Mouse (Mus musculus) MEL (cell line): ENCODE measurements around the gene Tkfc. TPM values are rescaled to one million over a fixed set of nuclear protein-coding genes. Genes with fewer than 3 reads are reported as not detected.

Experiments used
- DNase-seq: peaks from one replicate; pipeline ENCODE4 v3.0.0; 2011; ENCODE audit warnings: low read depth, low spot score
- H3K27ac ChIP-seq: 2 replicates; pipeline ENCODE4 v1.5.1; 2012; ENCODE audit warnings: low read depth, mild to moderate bottlenecking, control low read depth, low read length, moderate library complexity; ENCODE audit not compliant: control insufficient read depth
- H3K27me3 ChIP-seq, 2 experiments: fragments of 150-350 bp in 1 of 2; sonication (generic) in 1 of 2; 2 replicates each; pipeline ENCODE4 v1.6.1; 2012; ENCODE audit warnings: low read length in 2 of 2, mild to moderate bottlenecking in 2 of 2, improper control_type of control experiment in 1 of 2, moderate library complexity in 1 of 2; ENCODE audit not compliant: insufficient read depth in 2 of 2, control insufficient read depth in 1 of 2
- H3K36me3 ChIP-seq, 2 experiments: 2 replicates each; pipeline ENCODE4 v1.6.1; 2012 to 2014; ENCODE audit warnings: low read length in 2 of 2, improper control_type of control experiment in 1 of 2, inconsistent platforms in 1 of 2, mild to moderate bottlenecking in 1 of 2; ENCODE audit not compliant: insufficient read depth in 2 of 2, control insufficient read depth in 1 of 2
- H3K4me1 ChIP-seq, 2 experiments: fragments of 150-350 bp in 1 of 2; sonication (generic) in 1 of 2; 2 replicates each; pipeline ENCODE4 v1.6.1; 2012; ENCODE audit warnings: low read length in 2 of 2, improper control_type of control experiment in 1 of 2, mild to moderate bottlenecking in 1 of 2; ENCODE audit not compliant: insufficient read depth in 2 of 2, control insufficient read depth in 1 of 2
- H3K4me3 ChIP-seq, 2 experiments: fragments of 150-350 bp in 1 of 2; sonication (generic) in 1 of 2; 2 replicates each; pipeline ENCODE4 v1.5.1; 2012; ENCODE audit warnings: low read depth in 2 of 2, low read length in 2 of 2, mild to moderate bottlenecking in 2 of 2, moderate library complexity in 2 of 2, control low read depth in 1 of 2, improper control_type of control experiment in 1 of 2; ENCODE audit not compliant: control insufficient read depth in 1 of 2, insufficient read depth in 1 of 2
- H3K79me2 ChIP-seq: 2 replicates; pipeline ENCODE4 v1.6.1; 2012; ENCODE audit warnings: mild to moderate bottlenecking, low read length, moderate library complexity; ENCODE audit not compliant: control insufficient read depth, poor library complexity, insufficient read depth
- H3K9ac ChIP-seq: 2 replicates; pipeline ENCODE4 v1.6.1; 2012; ENCODE audit warnings: low read depth, mild to moderate bottlenecking, control low read depth, low read length, moderate library complexity; ENCODE audit not compliant: control insufficient read depth, poor library complexity, severe bottlenecking
- H3K9me3 ChIP-seq: fragments of 150-350 bp; sonication (generic); replicated peaks from 2 replicates; pipeline ENCODE4 v1.6.1; 2012; ENCODE audit warnings: mild to moderate bottlenecking, low read length, improper control_type of control experiment, moderate library complexity; ENCODE audit not compliant: insufficient read depth
- BHLHE40 ChIP-seq: IDR thresholded peaks from 2 replicates; pipeline ENCODE4 v1.6.1; 2012; ENCODE audit warnings: low read depth, mild to moderate bottlenecking, inconsistent platforms, low read length, improper control_type of control experiment, borderline replicate concordance
- CHD1 ChIP-seq: IDR thresholded peaks from 2 replicates; pipeline ENCODE4 v1.6.1; 2012; ENCODE audit warnings: low read depth, mild to moderate bottlenecking, inconsistent platforms, low read length, improper control_type of control experiment
- CHD2 ChIP-seq: IDR thresholded peaks from 2 replicates; pipeline ENCODE4 v1.6.1; 2011; ENCODE audit warnings: low read length, improper control_type of control experiment
- CTCF ChIP-seq, 3 experiments: IDR thresholded peaks in 2 of 3; conservative IDR thresholded peaks in 1 of 3; 2 replicates each; pipeline ENCODE4 v1.5.1; 2011 to 2012; ENCODE audit warnings: low read length in 3 of 3, low read depth in 2 of 3, mild to moderate bottlenecking in 2 of 3, improper control_type of control experiment in 1 of 3, inconsistent platforms in 1 of 3, mixed read lengths in 1 of 3, moderate library complexity in 1 of 3; ENCODE audit not compliant: control insufficient read depth in 1 of 3, insufficient read depth in 1 of 3, poor library complexity in 1 of 3, severe bottlenecking in 1 of 3
- ELF1 ChIP-seq: IDR thresholded peaks from 2 replicates; pipeline ENCODE4 v1.6.1; 2014; ENCODE audit warnings: low read depth, mild to moderate bottlenecking, inconsistent platforms, low read length, improper control_type of control experiment, moderate library complexity
- ETS1 ChIP-seq: IDR thresholded peaks from 2 replicates; pipeline ENCODE4 v1.6.1; 2012; ENCODE audit warnings: low read depth, mild to moderate bottlenecking, inconsistent platforms, low read length, improper control_type of control experiment, moderate library complexity
- GATA1 ChIP-seq: IDR thresholded peaks from 2 replicates; pipeline ENCODE4 v1.6.1; 2011; ENCODE audit warnings: low read depth, low read length, improper control_type of control experiment
- JUND ChIP-seq: IDR thresholded peaks from 2 replicates; pipeline ENCODE4 v1.6.1; 2011; ENCODE audit warnings: low read depth, mild to moderate bottlenecking, improper control_type of control experiment, low read length
- KAT2A ChIP-seq: conservative IDR thresholded peaks from 2 replicates; pipeline ENCODE4 v1.6.1; 2012; ENCODE audit warnings: low read depth, low read length, improper control_type of control experiment, inconsistent platforms
- MAFK ChIP-seq: IDR thresholded peaks from 2 replicates; pipeline ENCODE4 v1.6.1; 2011; ENCODE audit warnings: low read depth, mild to moderate bottlenecking, low read length, improper control_type of control experiment, borderline replicate concordance
- MAX ChIP-seq: IDR thresholded peaks from 2 replicates; pipeline ENCODE4 v1.6.1; 2011; ENCODE audit warnings: low read length, improper control_type of control experiment
- MAZ ChIP-seq: IDR thresholded peaks from 2 replicates; pipeline ENCODE4 v1.6.1; 2012; ENCODE audit warnings: low read depth, mild to moderate bottlenecking, inconsistent platforms, low read length, improper control_type of control experiment
- MEF2A ChIP-seq: IDR thresholded peaks from 2 replicates; pipeline ENCODE4 v1.6.1; 2014; ENCODE audit warnings: low read depth, mild to moderate bottlenecking, inconsistent platforms, low read length, improper control_type of control experiment; ENCODE audit not compliant: poor library complexity, insufficient replicate concordance, severe bottlenecking; ENCODE audit errors: extremely low read depth
- MYC ChIP-seq: IDR thresholded peaks from 2 replicates; pipeline ENCODE4 v1.6.1; 2011; ENCODE audit warnings: low read depth, mild to moderate bottlenecking, low read length, improper control_type of control experiment, moderate library complexity
- NELFE ChIP-seq: IDR thresholded peaks from 2 replicates; pipeline ENCODE4 v1.6.1; 2011; ENCODE audit warnings: low read depth, low read length, improper control_type of control experiment
- NRF1 ChIP-seq: IDR thresholded peaks from 2 replicates; pipeline ENCODE4 v1.6.1; 2014; ENCODE audit warnings: low read depth, mild to moderate bottlenecking, inconsistent platforms, low read length, improper control_type of control experiment, moderate library complexity; ENCODE audit not compliant: poor library complexity, insufficient read depth, severe bottlenecking
- POLR2A ChIP-seq, 2 experiments: IDR thresholded peaks; 2 replicates each; pipeline ENCODE4 v1.6.1; 2011 to 2012; ENCODE audit warnings: low read length in 2 of 2, mild to moderate bottlenecking in 2 of 2, control low read depth in 1 of 2, improper control_type of control experiment in 1 of 2, low read depth in 1 of 2, moderate library complexity in 1 of 2; ENCODE audit not compliant: control insufficient read depth in 1 of 2, insufficient read depth in 1 of 2, poor library complexity in 1 of 2
- POLR2AphosphoS2 ChIP-seq: IDR thresholded peaks from 2 replicates; pipeline ENCODE4 v1.6.1; 2011; ENCODE audit warnings: low read length, improper control_type of control experiment
- POLR2AphosphoS5 ChIP-seq: IDR thresholded peaks from 2 replicates; pipeline ENCODE4 v1.6.1; 2012; ENCODE audit warnings: low read depth, borderline replicate concordance, mild to moderate bottlenecking, inconsistent platforms, low read length, moderate library complexity, mixed read lengths
- RAD21 ChIP-seq: IDR thresholded peaks from 2 replicates; pipeline ENCODE4 v1.6.1; 2011; ENCODE audit warnings: mild to moderate bottlenecking, low read depth, low read length, improper control_type of control experiment
- RCOR1 ChIP-seq: IDR thresholded peaks from 2 replicates; pipeline ENCODE4 v1.6.1; 2012; ENCODE audit warnings: low read depth, mild to moderate bottlenecking, inconsistent platforms, low read length, improper control_type of control experiment
- SMC3 ChIP-seq: IDR thresholded peaks from 2 replicates; pipeline ENCODE4 v1.6.1; 2011; ENCODE audit warnings: low read depth, low read length, improper control_type of control experiment
- TAL1 ChIP-seq: IDR thresholded peaks from 2 replicates; pipeline ENCODE4 v1.6.1; 2012; ENCODE audit warnings: mild to moderate bottlenecking, inconsistent platforms, low read length, moderate library complexity, mixed read lengths
- TBP ChIP-seq: IDR thresholded peaks from 2 replicates; pipeline ENCODE4 v1.8.0; 2011; ENCODE audit warnings: low read depth, low read length, improper control_type of control experiment
- TCF12 ChIP-seq: IDR thresholded peaks from 2 replicates; pipeline ENCODE4 v1.6.1; 2014; ENCODE audit warnings: low read depth, mild to moderate bottlenecking, inconsistent platforms, low read length, improper control_type of control experiment, moderate library complexity
- UBTF ChIP-seq: IDR thresholded peaks from 2 replicates; pipeline ENCODE4 v1.6.1; 2012; ENCODE audit warnings: low read depth, mild to moderate bottlenecking, inconsistent platforms, low read length, improper control_type of control experiment, moderate library complexity, borderline replicate concordance; ENCODE audit not compliant: insufficient read depth
- USF1 ChIP-seq: IDR thresholded peaks from 2 replicates; pipeline ENCODE4 v1.6.1; 2014; ENCODE audit warnings: low read depth, mild to moderate bottlenecking, inconsistent platforms, low read length, improper control_type of control experiment, moderate library complexity
- USF2 ChIP-seq, 2 experiments: IDR thresholded peaks; 2 replicates each; pipeline ENCODE4 v1.6.1; 2011 to 2012; ENCODE audit warnings: improper control_type of control experiment in 2 of 2, low read length in 2 of 2, borderline replicate concordance in 1 of 2, inconsistent platforms in 1 of 2, low read depth in 1 of 2, mild to moderate bottlenecking in 1 of 2; ENCODE audit not compliant: insufficient read depth in 1 of 2
- ZC3H11A ChIP-seq: IDR thresholded peaks from 2 replicates; pipeline ENCODE4 v1.6.1; 2012; ENCODE audit warnings: low read depth, mild to moderate bottlenecking, inconsistent platforms, low read length, improper control_type of control experiment
- ZMIZ1 ChIP-seq: IDR thresholded peaks from 2 replicates; pipeline ENCODE4 v1.6.1; 2012; ENCODE audit warnings: low read depth, mild to moderate bottlenecking, inconsistent platforms, low read length, improper control_type of control experiment, moderate library complexity
- polyA plus RNA-seq, 2 experiments: library from polyadenylated mRNA; stranded (reverse) in 1 of 2; unstranded in 1 of 2; fragments of >175 nt in 1 of 2; fragments of >200 nt in 1 of 2; gene quantifications; 2 replicates each; pipeline versions ENCODE4 v1.2.1 to v1.2.4; 2012; ENCODE audit warnings: low replicate concordance in 2 of 2, low read depth in 1 of 2; ENCODE audit not compliant: insufficient read length in 2 of 2, insufficient read depth in 1 of 2, missing spikeins in 1 of 2
- total RNA-seq: library from RNA; depleted of rRNA; stranded (reverse); fragments of 300-350 nt; gene quantifications from 2 replicates; pipeline ENCODE4 v1.2.3, GENCODE M21; 2012

Gene Tkfc
- total and polyA plus RNA-seq, 3 experiments, result 3.6 to 12.8 TPM; not detected in 1

DNA sequence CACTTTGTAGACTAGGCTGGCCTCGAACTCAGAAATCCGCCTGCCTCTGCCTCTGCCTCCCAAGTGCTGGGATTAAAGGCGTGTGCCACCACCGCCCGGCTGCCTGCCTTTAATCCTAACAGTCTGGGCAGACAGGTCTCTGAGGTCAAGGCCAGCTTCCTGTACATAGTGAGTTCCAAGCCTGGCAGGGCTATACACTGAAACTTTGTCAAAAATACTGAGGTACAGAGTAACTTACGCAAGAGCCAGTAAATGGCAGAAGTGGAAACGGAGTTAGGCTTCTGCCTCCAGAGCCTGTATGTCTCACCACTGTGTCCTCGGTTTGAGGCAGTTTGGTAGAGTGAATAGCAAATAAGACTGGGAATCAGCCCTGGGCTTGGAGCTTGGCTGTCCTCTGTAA, 18.2 kb downstream of the Tkfc start:
- H3K9ac ChIP-seq, result no peak overlapping the region
- TF ChIP-seq NELFE, result no peak
- no peak for TF ChIP-seq UBTF
- TF ChIP-seq CHD2, result no peak
- no peak for TF ChIP-seq TCF12
- TF ChIP-seq KAT2A, result no peak
- no peak for TF ChIP-seq POLR2A (IDR thresholded peaks at IDR 0.05; ENCODE audit: control insufficient read depth in 1 of 2, insufficient read depth in 1 of 2, low read depth in 1 of 2, low read length in 2 of 2, poor library complexity in 1 of 2)
- no peak for TF ChIP-seq ELF1
- no peak for TF ChIP-seq MAZ
- no peak for TF ChIP-seq POLR2AphosphoS2
- TF ChIP-seq RCOR1, result no peak
- TF ChIP-seq MEF2A, result no peak
- no peak for TF ChIP-seq TAL1
- TF ChIP-seq USF2 (IDR thresholded peaks at IDR 0.05; ENCODE audit: borderline replicate concordance in 1 of 2, insufficient read depth in 1 of 2, low read depth in 1 of 2, low read length in 2 of 2), result no peak
- no peak for TF ChIP-seq ZMIZ1
- TF ChIP-seq POLR2AphosphoS5, result no peak
- no peak for TF ChIP-seq BHLHE40
- TF ChIP-seq RAD21, result no peak
- no peak for TF ChIP-seq MYC
- TF ChIP-seq GATA1, result no peak
- no peak for TF ChIP-seq ETS1
- H3K4me3 ChIP-seq, result no peak overlapping the region
- peaks cover 3 to 8% of the 10 kb centered on the region in 2 experiments; a peak in 2 of 4 replicates for H3K4me1 ChIP-seq
- H3K36me3 ChIP-seq, result peaks cover 0 to 5% of the 10 kb centered on the region in 2 experiments; a peak in 1 of 4 replicates
- H3K27me3 ChIP-seq, result no peaks in the 10 kb centered on the region
- DNase-seq, result no peak
- no peaks in the 10 kb centered on the region for H3K9me3 ChIP-seq
- no peak overlapping the region for H3K27ac ChIP-seq
- no peaks in the 10 kb centered on the region for H3K79me2 ChIP-seq

DNA sequence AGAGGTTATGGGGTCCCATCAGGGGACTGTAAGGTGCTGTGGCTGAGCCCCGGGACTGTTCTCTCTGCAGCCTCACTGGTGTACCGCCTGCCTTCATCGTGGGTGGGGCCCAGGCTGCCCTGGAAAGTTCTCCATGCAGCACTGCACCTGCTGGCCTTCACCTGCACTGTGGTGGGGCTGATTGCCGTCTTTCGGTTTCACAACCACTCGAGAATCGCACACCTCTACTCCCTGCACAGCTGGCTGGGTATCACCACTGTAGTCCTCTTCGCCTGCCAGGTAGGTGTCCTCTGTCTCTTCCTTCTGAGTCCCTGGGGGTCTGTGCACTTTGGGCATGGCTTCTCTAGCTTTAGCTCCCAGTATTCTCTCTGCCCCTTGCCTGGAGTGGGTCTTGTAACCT, 20.3 kb downstream of the Tkfc start:
- Histone ChIP-seq H3K9ac (no peak overlapping the region), H3K27me3 (no peaks in the 10 kb centered on the region), H3K27ac (no peak overlapping the region), H3K9me3 (no peaks in the 10 kb centered on the region), H3K4me3 (no peak overlapping the region), H3K4me1 (peaks cover 7 to 11% of the 10 kb centered on the region in 2 experiments; a peak in 3 of 4 replicates), H3K79me2 (no peaks in the 10 kb centered on the region), H3K36me3 (peaks cover 0 to 10% of the 10 kb centered on the region in 2 experiments; a peak in 2 of 4 replicates)
- no peak for DNase-seq
- TF ChIP-seq MAFK, result no peak
- TF ChIP-seq TCF12, result no peak
- TF ChIP-seq SMC3, result no peak
- no peak for TF ChIP-seq BHLHE40
- TF ChIP-seq USF1, result no peak
- no peak for TF ChIP-seq POLR2AphosphoS2
- TF ChIP-seq POLR2AphosphoS5, result no peak
- TF ChIP-seq ZC3H11A, result no peak
- no peak for TF ChIP-seq MAX
- no peak for TF ChIP-seq ETS1
- no peak for TF ChIP-seq JUND
- no peak for TF ChIP-seq UBTF
- TF ChIP-seq USF2 (IDR thresholded peaks at IDR 0.05; ENCODE audit: borderline replicate concordance in 1 of 2, insufficient read depth in 1 of 2, low read depth in 1 of 2, low read length in 2 of 2), result no peak
- TF ChIP-seq CHD2, result no peak
- no peak for TF ChIP-seq TBP
- TF ChIP-seq KAT2A, result no peak
- TF ChIP-seq CTCF (IDR thresholded peaks at IDR 0.05 in 2 of 3, conservative IDR thresholded peaks at IDR 0.05 in 1 of 3; ENCODE audit: control insufficient read depth in 1 of 3, insufficient read depth in 1 of 3, low read depth in 2 of 3, low read length in 3 of 3, poor library complexity in 1 of 3, severe bottlenecking in 1 of 3), result no peak
- TF ChIP-seq NRF1, result no peak
- no peak for TF ChIP-seq GATA1
- no peak for TF ChIP-seq CHD1
